Mouse (Mus musculus): Measurements from ENCODE around the gene Dgkg. TPM values are rescaled to one million over a fixed set of nuclear protein-coding genes. Genes with fewer than 3 reads are reported as not detected.

The Dgkg gene
- polyA plus RNA-seq, 1 experiment from 2014 or later, result 0.15 TPM

DNA sequence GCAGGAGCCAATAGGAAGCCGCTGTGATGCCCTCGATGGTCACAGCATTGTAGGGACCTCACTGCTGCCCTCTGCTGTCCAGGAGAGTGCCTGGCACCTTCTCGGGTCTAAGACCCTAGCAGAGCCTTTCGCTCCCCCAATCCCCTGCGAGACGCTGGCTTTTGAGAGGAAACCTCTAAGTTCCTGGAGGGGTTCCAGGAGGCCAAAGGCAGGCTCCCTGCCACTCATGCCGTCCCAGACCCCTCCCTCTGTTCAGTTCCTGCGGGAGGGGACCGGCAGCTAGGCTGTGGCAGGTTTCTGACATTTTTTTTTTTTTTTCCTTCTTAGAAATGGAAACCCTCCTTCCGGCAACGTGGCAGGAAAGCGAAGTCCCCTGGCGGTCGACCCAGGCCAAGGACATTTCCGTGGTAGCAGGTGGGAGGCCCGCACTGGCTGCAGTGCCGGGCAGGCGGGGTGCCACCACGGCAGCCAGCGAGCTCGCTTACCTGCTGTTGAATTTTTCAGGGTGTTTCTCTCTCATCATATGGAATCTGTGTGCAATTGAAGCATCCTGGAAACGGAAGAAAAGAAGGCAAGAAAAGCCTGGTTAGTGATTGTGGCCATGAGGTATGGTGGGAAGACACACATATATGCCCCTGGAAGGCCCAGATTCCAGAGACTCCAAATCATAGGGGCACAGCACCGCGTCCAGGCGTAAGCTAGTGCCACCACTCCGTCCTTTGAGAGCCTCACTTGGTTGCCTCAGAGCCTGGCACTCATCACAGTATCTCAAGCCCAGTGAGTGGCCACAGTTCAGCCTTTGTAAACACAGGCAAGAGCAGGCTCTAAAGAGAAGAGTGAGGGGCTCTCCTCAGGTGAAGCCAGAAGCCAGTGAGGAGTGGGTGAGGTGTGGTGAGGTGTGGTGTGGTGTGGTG lies 108.6 kb downstream of the Dgkg start:
- ATAC-seq (replicated peaks; ENCODE audit: insufficient number of reproducible peaks, low FRiP score, low TSS enrichment, low read depth) (peak; percentile 83), DNase-seq (ENCODE audit: low spot score) (peak; percentile 95)
- Histone ChIP-seq H3K27ac (replicated peaks; ENCODE audit: low read depth, low read length) (0 out of 2 replicates have a peak overlapping the region, but pooled peaks have one; percentile 8), H3K9ac (replicated peaks; ENCODE audit: low read length) (peak overlapping the region; percentile 60), H3K9me3 (replicated peaks; ENCODE audit: control insufficient read depth, low read length) (no peaks in the 10 kb centered on the region), H3K4me1 (ENCODE audit: control insufficient read depth, insufficient read depth, low read length) (no peaks in the 10 kb centered on the region; the same call in 1 of the 2 replicates), H3K27me3 (ENCODE audit: control insufficient read depth, insufficient read depth, low read length) (0 out of 2 replicates have a peak, but pooled peaks cover 3% of the 10 kb centered on the region), H3K4me3 (ENCODE audit: low read depth, low read length) (peak overlapping the region; percentile 30), H3K36me3 (replicated peaks; ENCODE audit: control insufficient read depth, insufficient read depth, low read depth, low read length) (no peaks in the 10 kb centered on the region), H3K4me2 (ENCODE audit: low read depth, low read length) (peak overlapping the region; percentile 68)
- WGBS, result 9% methylated on average over 26 of the region's 26 CpGs

GRCm38 (mm10) chr16:22547741-22548140 lies 109.3 kb downstream of the Dgkg start:
- ATAC-seq (replicated peaks; ENCODE audit: insufficient number of reproducible peaks, low FRiP score, low TSS enrichment, low read depth) (no peak; the same call in 1 of the 2 replicates), DNase-seq (ENCODE audit: low spot score) (no peak)
- H3K27me3 ChIP-seq (ENCODE audit: control insufficient read depth, insufficient read depth, low read length), result 0 out of 2 replicates have a peak, but pooled peaks cover 3% of the 10 kb centered on the region
- H3K4me2 ChIP-seq (ENCODE audit: low read depth, low read length), result peak overlapping the region; percentile 68; the same call in 1 of the 2 replicates
- 56% methylated on average over 10 of the region's 10 CpGs for WGBS
- H3K27ac ChIP-seq (replicated peaks; ENCODE audit: low read depth, low read length), result no peak overlapping the region
- H3K9ac ChIP-seq (replicated peaks; ENCODE audit: low read length), result no peak overlapping the region
- H3K36me3 ChIP-seq (replicated peaks; ENCODE audit: control insufficient read depth, insufficient read depth, low read depth, low read length), result no peaks in the 10 kb centered on the region
- no peaks in the 10 kb centered on the region; the same call in 1 of the 2 replicates for H3K4me1 ChIP-seq (ENCODE audit: control insufficient read depth, insufficient read depth, low read length)
- no peaks in the 10 kb centered on the region for H3K9me3 ChIP-seq (replicated peaks; ENCODE audit: control insufficient read depth, low read length)
- no peak overlapping the region; the same call in 1 of the 2 replicates for H3K4me3 ChIP-seq (ENCODE audit: low read depth, low read length)

DNA sequence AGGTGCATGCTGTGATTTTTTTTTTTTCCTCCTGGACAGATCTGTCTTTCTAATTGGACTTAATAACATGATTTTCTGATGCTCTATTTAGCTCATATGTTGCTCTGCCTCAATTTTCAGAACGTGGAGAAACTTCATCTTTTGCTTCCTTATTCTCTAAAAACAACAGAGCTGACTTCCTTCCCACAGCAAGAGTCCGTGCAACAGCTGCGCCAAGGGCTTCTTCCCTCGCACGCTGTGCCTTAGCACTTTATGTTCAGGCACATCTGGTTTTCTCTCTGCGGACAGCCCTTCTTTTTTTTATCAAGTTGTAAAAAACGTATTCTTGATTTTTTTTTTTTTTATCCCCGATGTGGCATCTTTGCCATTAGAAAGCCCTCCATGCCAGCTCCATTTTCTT lies 111.2 kb downstream of the Dgkg start:
- Histone ChIP-seq H3K4me3 (ENCODE audit: low read depth, low read length) (no peak overlapping the region), H3K9ac (replicated peaks; ENCODE audit: low read length) (no peak overlapping the region), H3K36me3 (replicated peaks; ENCODE audit: control insufficient read depth, insufficient read depth, low read depth, low read length) (no peaks in the 10 kb centered on the region), H3K4me2 (ENCODE audit: low read depth, low read length) (no peak overlapping the region), H3K27me3 (ENCODE audit: control insufficient read depth, insufficient read depth, low read length) (0 out of 2 replicates have a peak, but pooled peaks cover 3% of the 10 kb centered on the region), H3K9me3 (replicated peaks; ENCODE audit: control insufficient read depth, low read length) (no peaks in the 10 kb centered on the region), H3K27ac (replicated peaks; ENCODE audit: low read depth, low read length) (no peak overlapping the region), H3K4me1 (ENCODE audit: control insufficient read depth, insufficient read depth, low read length) (no peaks in the 10 kb centered on the region; the same call in 1 of the 2 replicates)
- WGBS, result 74% methylated on average over 8 of the region's 8 CpGs
- DNase-seq (ENCODE audit: low spot score) (no peak), ATAC-seq (replicated peaks; ENCODE audit: insufficient number of reproducible peaks, low FRiP score, low TSS enrichment, low read depth) (no peak)

GRCm38 (mm10) chr16:22545016-22545561 lies 111.9 kb downstream of the Dgkg start:
- no peak overlapping the region for H3K4me2 ChIP-seq (ENCODE audit: low read depth, low read length)
- WGBS, result 41% methylated on average over 3 of the region's 3 CpGs
- H3K27me3 ChIP-seq (ENCODE audit: control insufficient read depth, insufficient read depth, low read length), result 0 out of 2 replicates have a peak, but pooled peaks cover 3% of the 10 kb centered on the region
- no peaks in the 10 kb centered on the region for H3K9me3 ChIP-seq (replicated peaks; ENCODE audit: control insufficient read depth, low read length)
- DNase-seq (ENCODE audit: low spot score) (peak; percentile 58), ATAC-seq (replicated peaks; ENCODE audit: insufficient number of reproducible peaks, low FRiP score, low TSS enrichment, low read depth) (no peak)
- no peak overlapping the region for H3K4me3 ChIP-seq (ENCODE audit: low read depth, low read length)
- H3K9ac ChIP-seq (replicated peaks; ENCODE audit: low read length), result no peak overlapping the region
- H3K27ac ChIP-seq (replicated peaks; ENCODE audit: low read depth, low read length), result no peak overlapping the region
- H3K4me1 ChIP-seq (ENCODE audit: control insufficient read depth, insufficient read depth, low read length), result no peaks in the 10 kb centered on the region; the same call in 1 of the 2 replicates
- H3K36me3 ChIP-seq (replicated peaks; ENCODE audit: control insufficient read depth, insufficient read depth, low read depth, low read length), result no peaks in the 10 kb centered on the region

DNA sequence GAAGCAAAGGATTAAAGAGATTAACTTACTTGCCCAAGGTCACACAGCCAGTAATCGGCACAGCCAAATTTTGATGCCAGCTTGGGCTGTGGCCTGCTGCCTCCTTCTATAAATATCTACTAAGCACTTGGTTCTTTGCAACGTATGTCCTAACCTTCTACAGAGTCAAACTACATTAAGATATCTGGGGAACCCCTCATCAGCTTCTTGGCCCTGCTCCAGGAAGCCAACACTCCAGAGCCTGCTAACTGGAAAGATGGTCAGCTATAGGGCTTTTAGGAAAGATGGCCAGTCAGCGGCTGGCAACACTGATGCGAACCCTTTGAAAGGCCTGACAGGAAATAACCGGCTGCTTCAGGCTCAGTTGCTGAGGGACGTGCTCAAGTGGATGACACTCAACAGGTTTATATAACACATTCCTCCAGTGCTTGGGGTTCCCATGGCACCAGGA lies 114.3 kb downstream of the Dgkg start:
- Histone ChIP-seq H3K9me3 (replicated peaks; ENCODE audit: control insufficient read depth, low read length) (no peaks in the 10 kb centered on the region), H3K4me2 (ENCODE audit: low read depth, low read length) (no peak overlapping the region), H3K27me3 (ENCODE audit: control insufficient read depth, insufficient read depth, low read length) (no peaks in the 10 kb centered on the region), H3K36me3 (replicated peaks; ENCODE audit: control insufficient read depth, insufficient read depth, low read depth, low read length) (no peaks in the 10 kb centered on the region), H3K9ac (replicated peaks; ENCODE audit: low read length) (no peak overlapping the region), H3K27ac (replicated peaks; ENCODE audit: low read depth, low read length) (no peak overlapping the region), H3K4me1 (ENCODE audit: control insufficient read depth, insufficient read depth, low read length) (no peaks in the 10 kb centered on the region), H3K4me3 (ENCODE audit: low read depth, low read length) (no peak overlapping the region)
- WGBS, result 79% methylated on average over 6 of the region's 6 CpGs
- no peak for ATAC-seq (replicated peaks; ENCODE audit: insufficient number of reproducible peaks, low FRiP score, low TSS enrichment, low read depth)
- no peak for DNase-seq (ENCODE audit: low spot score)

DNA sequence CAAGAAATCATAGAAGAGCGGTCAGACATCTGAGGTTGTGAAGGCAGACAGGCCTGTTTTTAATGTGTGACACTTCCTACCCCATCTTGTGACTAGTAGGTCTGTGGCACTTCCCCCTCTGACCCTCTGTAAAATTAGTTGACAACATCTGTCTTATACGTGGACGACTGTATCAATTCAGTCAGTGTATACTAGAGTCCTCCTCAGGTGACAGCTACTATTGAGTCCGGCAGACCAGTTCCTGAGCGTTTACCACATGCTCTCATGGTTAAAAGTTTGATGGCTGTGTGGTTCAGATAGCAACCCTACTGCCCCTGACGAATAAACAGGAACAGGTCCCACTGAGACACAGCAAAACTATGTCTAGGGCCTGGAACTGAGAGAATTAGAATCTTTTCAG lies 117.7 kb downstream of the Dgkg start:
- H3K9me3 ChIP-seq (replicated peaks; ENCODE audit: control insufficient read depth, low read length), result no peaks in the 10 kb centered on the region
- H3K4me1 ChIP-seq (ENCODE audit: control insufficient read depth, insufficient read depth, low read length), result no peaks in the 10 kb centered on the region
- H3K4me2 ChIP-seq (ENCODE audit: low read depth, low read length), result no peak overlapping the region
- no peaks in the 10 kb centered on the region for H3K36me3 ChIP-seq (replicated peaks; ENCODE audit: control insufficient read depth, insufficient read depth, low read depth, low read length)
- H3K27me3 ChIP-seq (ENCODE audit: control insufficient read depth, insufficient read depth, low read length), result no peaks in the 10 kb centered on the region
- no peak overlapping the region for H3K9ac ChIP-seq (replicated peaks; ENCODE audit: low read length)
- H3K27ac ChIP-seq (replicated peaks; ENCODE audit: low read depth, low read length), result no peak overlapping the region
- H3K4me3 ChIP-seq (ENCODE audit: low read depth, low read length), result no peak overlapping the region
- ATAC-seq (replicated peaks; ENCODE audit: insufficient number of reproducible peaks, low FRiP score, low TSS enrichment, low read depth) (no peak), DNase-seq (ENCODE audit: low spot score) (no peak)
- WGBS, result 77% methylated on average over 6 of the region's 6 CpGs

DNA sequence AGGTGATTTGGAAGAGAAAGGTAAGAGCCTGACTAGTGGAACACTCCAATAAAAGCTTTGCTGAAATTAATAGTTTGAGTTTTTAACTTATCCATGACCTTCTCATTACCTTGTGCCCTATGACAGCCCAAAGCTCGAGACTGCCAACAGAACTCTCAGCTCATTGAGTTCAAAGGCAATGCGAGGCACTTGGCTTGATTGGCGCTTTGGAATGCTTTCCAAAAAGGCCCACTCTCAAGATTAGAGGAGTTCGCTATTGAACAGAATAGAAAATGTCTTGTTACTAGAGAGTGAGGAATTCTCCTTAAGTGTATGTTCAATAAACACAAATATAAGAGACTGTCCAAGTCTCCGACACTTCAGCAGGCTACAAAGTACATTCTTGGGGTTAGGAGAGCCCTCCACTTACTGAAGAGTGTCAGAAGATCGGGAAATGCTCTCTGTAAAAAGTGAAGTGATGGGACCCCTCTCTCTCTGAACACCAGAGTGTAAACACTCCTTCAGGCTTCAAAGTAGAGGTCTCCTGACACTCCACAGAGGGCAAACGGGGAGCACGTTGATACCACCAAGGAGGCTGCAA lies 120.3 kb downstream of the Dgkg start:
- WGBS, result 73% methylated on average over 8 of the region's 8 CpGs
- Histone ChIP-seq H3K4me3 (ENCODE audit: low read depth, low read length) (no peak overlapping the region), H3K4me1 (ENCODE audit: control insufficient read depth, insufficient read depth, low read length) (no peaks in the 10 kb centered on the region), H3K4me2 (ENCODE audit: low read depth, low read length) (no peak overlapping the region), H3K27me3 (ENCODE audit: control insufficient read depth, insufficient read depth, low read length) (no peaks in the 10 kb centered on the region), H3K36me3 (replicated peaks; ENCODE audit: control insufficient read depth, insufficient read depth, low read depth, low read length) (no peaks in the 10 kb centered on the region), H3K27ac (replicated peaks; ENCODE audit: low read depth, low read length) (no peak overlapping the region), H3K9me3 (replicated peaks; ENCODE audit: control insufficient read depth, low read length) (no peaks in the 10 kb centered on the region), H3K9ac (replicated peaks; ENCODE audit: low read length) (no peak overlapping the region)
- DNase-seq (ENCODE audit: low spot score) (no peak), ATAC-seq (replicated peaks; ENCODE audit: insufficient number of reproducible peaks, low FRiP score, low TSS enrichment, low read depth) (no peak)
